Mouse (Mus musculus) ES-E14 (cell line): ENCODE measurements at regions not wholly inside any gene's neighbourhood (a gene's known extent, or its start where the extent isn't known, plus 50 kb on each side); places are given as distances from the start of the nearest gene placed in this dataset.

Source experiments
- CHD2 ChIP-seq: IDR thresholded peaks from 2 replicates; pipeline ENCODE4 v1.6.1; 2014; ENCODE audit warnings: mild to moderate bottlenecking, low read depth, low read length, inconsistent platforms
- HCFC1 ChIP-seq: IDR thresholded peaks from 2 replicates; pipeline ENCODE4 v1.6.1; 2012; ENCODE audit warnings: low read length, inconsistent platforms, borderline replicate concordance; ENCODE audit not compliant: insufficient read depth
- MAFK ChIP-seq: IDR thresholded peaks from 2 replicates; pipeline ENCODE4 v1.6.1; 2014; ENCODE audit warnings: mild to moderate bottlenecking, low read depth, low read length, inconsistent platforms; ENCODE audit not compliant: insufficient read depth
- ZC3H11A ChIP-seq: IDR thresholded peaks from 2 replicates; pipeline ENCODE4 v1.6.1; 2012; ENCODE audit warnings: low read depth, mild to moderate bottlenecking, inconsistent platforms, low read length, borderline replicate concordance
- ZNF384 ChIP-seq: IDR thresholded peaks from 2 replicates; pipeline ENCODE4 v1.6.1; 2012; ENCODE audit warnings: low read depth, low read length, inconsistent platforms

DNA sequence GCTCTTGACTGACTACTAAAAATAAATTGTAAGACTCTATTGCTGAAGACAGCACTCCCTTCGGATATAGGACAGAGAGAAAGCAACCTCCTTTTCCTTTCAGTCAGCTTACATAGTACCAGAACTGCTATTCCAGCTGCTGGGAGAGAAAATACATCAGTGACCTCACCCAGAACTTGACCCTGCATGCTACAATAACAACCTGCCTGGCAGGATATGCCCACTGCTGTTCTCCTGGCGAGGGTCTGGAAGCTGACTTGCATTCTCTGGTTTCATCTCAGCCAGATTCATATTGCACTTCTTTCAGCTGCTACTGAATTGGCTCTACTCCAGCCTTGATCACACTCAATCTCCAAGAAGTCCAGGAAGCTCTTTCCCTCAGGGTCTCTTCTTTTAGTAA, 179.1 kb upstream of the Itga4 start:
- TF ChIP-seq HCFC1 (no peak), ZC3H11A (no peak), CHD2 (no peak), MAFK (no peak), ZNF384 (no peak)
